Mouse (Mus musculus): Measurements from ENCODE around the gene 4930451I11Rik.

Gene 4930451I11Rik

GRCm38 (mm10) chr7:126831539-126831938 lies at the start of gene 4930451I11Rik:
4930451I11Rik (minus strand) TSS chr7:126831639.
- DNase-seq (ENCODE audit: low read depth), result no peak

- peak; percentile 37 for DNase-seq (ENCODE audit: low read depth)
Observed at GRCm38 (mm10) chr7:126881040-126881439, 49.6 kb upstream of the 4930451I11Rik start.

- no peak for DNase-seq (ENCODE audit: low read depth)
Observed at GRCm38 (mm10) chr7:126877239-126877638, 45.8 kb upstream of the 4930451I11Rik start.

GRCm38 (mm10) chr7:126870520-126870891 lies 39.1 kb upstream of the 4930451I11Rik start:
- no peak for DNase-seq (ENCODE audit: low read depth)

- DNase-seq (ENCODE audit: low read depth), result no peak
Observed at GRCm38 (mm10) chr7:126869780-126870519, 38.5 kb upstream of the 4930451I11Rik start.

- no peak for DNase-seq (ENCODE audit: low read depth)
Observed at GRCm38 (mm10) chr7:126868003-126868402, 36.6 kb upstream of the 4930451I11Rik start.

GRCm38 (mm10) chr7:126867534-126867933 lies 36.1 kb upstream of the 4930451I11Rik start:
- DNase-seq (ENCODE audit: low read depth), result no peak

- DNase-seq (ENCODE audit: low read depth), result no peak
Observed at GRCm38 (mm10) chr7:126863791-126864190, 32.4 kb upstream of the 4930451I11Rik start.

GRCm38 (mm10) chr7:126862147-126862784 lies 30.8 kb upstream of the 4930451I11Rik start, which contains the start of gene Ino80e:
Ino80e (minus strand) TSS chr7:126862377.
- peak; percentile 93 for DNase-seq (ENCODE audit: low read depth)

- peak; percentile 96 for DNase-seq (ENCODE audit: low read depth)
Observed at GRCm38 (mm10) chr7:126861429-126862130, 30.1 kb upstream of the 4930451I11Rik start, which contains the start of gene Hirip3. Hirip3 (plus strand) TSS chr7:126861972.

- DNase-seq (ENCODE audit: low read depth), result peak; percentile 73
Observed at GRCm38 (mm10) chr7:126860987-126861386, 29.5 kb upstream of the 4930451I11Rik start.

- DNase-seq (ENCODE audit: low read depth), result no peak
Observed at GRCm38 (mm10) chr7:126856741-126857420, 25.4 kb upstream of the 4930451I11Rik start.

- DNase-seq (ENCODE audit: low read depth), result no peak
Observed at GRCm38 (mm10) chr7:126855641-126856040, 24.2 kb upstream of the 4930451I11Rik start.

GRCm38 (mm10) chr7:126853454-126853853 lies 22.0 kb upstream of the 4930451I11Rik start:
- DNase-seq (ENCODE audit: low read depth), result no peak

GRCm38 (mm10) chr7:126851192-126851591 lies 19.8 kb upstream of the 4930451I11Rik start:
- DNase-seq (ENCODE audit: low read depth), result no peak

- no peak for DNase-seq (ENCODE audit: low read depth)
Observed at GRCm38 (mm10) chr7:126850161-126850560, 18.7 kb upstream of the 4930451I11Rik start.

GRCm38 (mm10) chr7:126848794-126849193 lies 17.4 kb upstream of the 4930451I11Rik start:
- no peak for DNase-seq (ENCODE audit: low read depth)

- DNase-seq (ENCODE audit: low read depth), result no peak
Observed at GRCm38 (mm10) chr7:126847421-126848398, 16.3 kb upstream of the 4930451I11Rik start.

- no peak for DNase-seq (ENCODE audit: low read depth)
Observed at GRCm38 (mm10) chr7:126847116-126847420, 15.6 kb upstream of the 4930451I11Rik start, which contains the start of gene Doc2a. Doc2a (plus strand) TSS chr7:126847416.

GRCm38 (mm10) chr7:126845516-126845915 lies 14.1 kb upstream of the 4930451I11Rik start:
- no peak for DNase-seq (ENCODE audit: low read depth)

- no peak for DNase-seq (ENCODE audit: low read depth)
Observed at GRCm38 (mm10) chr7:126843276-126843675, 11.8 kb upstream of the 4930451I11Rik start.

All from 416B (cell line).